Mouse (Mus musculus) heart, adult 2 months (tissue): ENCODE data around the gene Ccdc163.

Source experiments
- EP300 ChIP-seq: fragments of 200-500 bp; IDR thresholded peaks from 2 replicates; pipeline ENCODE4 v1.6.1; 2011; ENCODE audit warnings: low read depth, low read length, control low read depth; ENCODE audit not compliant: insufficient read depth
- POLR2A ChIP-seq: fragments of 200-500 bp; IDR thresholded peaks from 2 replicates; pipeline ENCODE4 v1.6.1; 2011; ENCODE audit warnings: mild to moderate bottlenecking, low read depth, low read length, control low read depth; ENCODE audit not compliant: insufficient read depth

- TF ChIP-seq EP300 (no peak), POLR2A (no peak)
Measured at GRCm38 (mm10) chr4:116731077-116731476, 22.8 kb downstream of the Ccdc163 start.
